Mouse (Mus musculus): ENCODE measurements around the gene Misp. TPM values are rescaled to one million over a fixed set of nuclear protein-coding genes. Genes with fewer than 3 reads are reported as not detected.

Misp gene
- total RNA-seq, 2 experiments from 2014 or later, result 0.33 to 0.78 TPM

- no peak for DNase-seq (ENCODE audit: low spot score in 2 of 2)
These were observed 512 bp upstream of the Misp start for GRCm38 (mm10) chr10:79820277-79820676.

DNA sequence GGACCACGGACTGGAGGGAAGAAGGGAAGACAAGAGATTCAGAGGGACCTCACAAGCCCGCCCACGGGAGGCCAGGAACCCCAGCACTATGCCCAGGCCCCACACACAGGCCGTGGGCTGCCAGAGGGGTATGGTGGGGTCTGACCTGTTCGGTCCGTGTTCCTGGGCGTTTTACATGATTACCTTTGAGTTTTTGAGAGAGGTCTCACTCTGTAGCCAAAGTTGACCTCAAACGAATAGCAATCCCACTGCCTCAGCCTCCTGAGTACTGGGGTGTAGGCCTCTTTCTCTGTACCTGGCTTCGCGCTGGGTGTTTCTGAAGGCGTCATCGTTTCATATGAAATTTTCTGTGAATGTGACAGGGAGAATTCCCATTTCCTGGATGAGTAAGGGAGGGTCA is 942 bp downstream of the Misp start:
- no peak for DNase-seq (ENCODE audit: low spot score in 2 of 2)

- no peak for DNase-seq (ENCODE audit: low spot score in 2 of 2)
These were observed 1.6 kb downstream of the Misp start for GRCm38 (mm10) chr10:79822372-79822771.

DNA sequence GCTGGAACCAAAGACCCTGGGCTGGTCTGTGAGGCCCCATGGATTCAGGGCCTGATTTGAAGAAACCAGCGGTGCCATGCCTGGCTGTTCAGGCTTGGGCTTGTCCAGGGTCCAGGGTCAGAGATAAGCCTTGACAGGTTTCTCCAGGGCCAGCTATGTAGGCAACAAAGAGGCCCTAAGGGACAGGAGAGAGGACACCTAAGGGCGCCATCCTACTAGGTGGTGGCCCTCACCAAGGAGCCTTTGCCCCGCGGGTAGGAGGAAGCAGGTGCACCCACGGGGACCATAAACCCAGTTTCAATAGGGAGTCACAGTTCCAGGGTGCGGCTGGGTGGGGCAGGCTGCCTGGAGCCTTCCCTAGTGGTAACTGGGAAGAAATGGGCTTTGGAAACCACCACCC is 2.2 kb downstream of the Misp start:
- DNase-seq (ENCODE audit: low spot score in 2 of 2), result no peak

DNA sequence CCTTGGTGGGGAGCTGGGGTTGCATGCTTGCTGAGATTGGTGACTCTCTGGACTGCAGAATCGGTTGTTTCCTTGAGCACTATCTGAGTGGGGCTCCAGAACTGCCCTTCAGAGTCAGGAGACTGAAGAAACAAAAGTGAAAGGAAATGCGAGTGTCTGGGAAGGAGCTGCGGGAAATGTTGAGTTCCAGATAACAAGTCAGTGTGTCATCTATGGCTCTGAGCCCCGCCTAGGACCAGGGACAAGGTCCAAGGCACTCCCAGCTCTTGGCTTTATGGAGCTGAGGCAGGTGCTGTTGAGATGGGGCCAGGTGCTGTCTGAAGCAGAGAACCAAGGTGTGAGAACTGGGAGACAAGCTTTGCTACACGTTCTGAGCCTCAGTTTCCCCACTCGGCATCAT is 3.6 kb downstream of the Misp start:
- no peak for DNase-seq (ENCODE audit: low spot score in 2 of 2)

DNA sequence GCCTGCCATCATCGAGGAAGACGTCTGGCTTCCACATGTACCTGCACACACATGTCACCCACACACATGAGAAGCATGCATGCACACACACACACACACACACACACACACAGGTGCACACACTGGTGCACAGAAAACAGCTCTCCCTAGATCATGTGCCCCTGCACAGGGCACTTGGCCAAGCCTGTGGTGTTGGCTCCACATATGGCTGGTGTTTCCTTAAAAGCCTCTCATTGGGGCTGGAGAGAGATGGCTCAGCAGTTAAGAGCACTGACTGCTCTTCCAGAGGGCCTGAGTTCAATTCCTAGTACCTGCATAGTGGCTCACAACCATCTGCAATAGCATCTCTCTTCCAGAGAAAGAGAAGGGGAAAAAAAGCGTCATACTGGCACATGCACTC is 10.8 kb downstream of the Misp start:
- DNase-seq (ENCODE audit: low spot score in 2 of 2), result no peak

- no peak for DNase-seq (ENCODE audit: low spot score in 2 of 2)
These were observed 11.4 kb downstream of the Misp start for GRCm38 (mm10) chr10:79832026-79832785.

- DNase-seq (ENCODE audit: low spot score in 2 of 2), result no peak
These were observed 12.0 kb downstream of the Misp start for GRCm38 (mm10) chr10:79832786-79833181.

DNA sequence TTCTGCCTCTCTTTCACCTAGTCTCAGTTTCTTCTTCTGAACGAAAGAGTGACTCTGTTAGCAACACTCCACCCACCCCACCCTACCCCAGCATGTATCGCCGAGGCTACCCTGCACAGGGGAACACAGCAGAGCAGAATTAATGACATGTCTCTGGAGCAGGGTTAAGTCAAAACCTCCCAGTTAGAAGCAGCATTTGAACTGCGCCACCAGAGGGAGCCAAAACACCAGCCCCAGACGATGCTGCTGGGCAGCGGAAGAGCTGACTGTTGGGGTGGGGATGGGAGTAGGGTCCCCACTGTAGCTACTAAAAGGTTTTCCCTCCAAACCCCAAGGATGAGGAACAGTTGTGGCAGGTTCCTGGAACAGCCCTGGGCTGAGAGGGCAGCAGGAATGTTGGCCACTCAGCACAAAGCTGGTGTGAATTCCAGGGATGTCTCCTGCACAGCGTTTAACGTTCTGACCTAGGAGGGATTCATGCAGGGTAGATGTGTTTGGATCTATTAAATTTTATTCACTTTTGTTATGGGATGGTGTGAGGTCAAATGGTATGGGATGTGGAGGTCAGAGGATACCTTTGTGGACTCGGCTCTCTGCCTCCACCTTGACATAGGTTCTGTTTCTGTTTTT is 14.1 kb downstream of the Misp start:
- peak; percentile 87 for DNase-seq (ENCODE audit: low spot score in 2 of 2)

DNA sequence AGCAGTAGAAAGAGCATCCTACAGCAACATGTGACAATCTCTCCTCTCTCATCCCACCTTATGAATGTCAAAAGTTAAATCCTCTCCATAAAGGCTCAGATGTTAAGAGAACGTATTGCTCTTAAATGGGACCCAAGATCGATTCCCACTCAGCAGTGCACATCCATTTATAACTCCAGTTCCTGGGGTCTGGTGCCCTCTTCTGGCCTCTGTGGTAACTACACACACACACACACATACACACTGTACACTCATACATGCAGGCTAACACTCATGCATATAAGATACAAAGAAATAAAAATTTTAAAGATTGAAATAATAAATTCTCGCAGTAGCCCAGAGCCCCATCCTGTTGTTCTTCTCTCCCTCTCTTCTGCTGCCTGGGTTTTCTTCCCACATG is 16.1 kb downstream of the Misp start:
- no peak for DNase-seq (ENCODE audit: low spot score in 2 of 2)

DNA sequence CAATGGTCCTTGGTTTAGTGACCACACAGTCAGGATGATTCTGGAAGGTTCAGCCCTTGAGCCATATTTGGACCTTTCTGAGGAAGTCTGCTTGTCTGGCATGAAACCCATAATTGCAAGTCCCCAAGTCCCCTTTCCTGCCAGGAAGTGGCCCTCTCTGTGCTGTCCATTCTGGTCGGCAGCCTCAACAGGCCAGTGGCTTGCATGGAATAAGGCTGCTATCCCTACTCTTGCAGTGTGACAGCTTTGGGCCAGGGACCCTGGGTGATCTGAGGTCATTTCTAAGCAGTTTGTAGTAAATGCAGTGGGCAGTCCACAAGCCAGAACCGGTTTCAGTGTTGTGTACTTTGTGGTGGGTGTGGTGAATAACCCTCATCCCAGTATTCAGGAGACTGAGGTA is 17.4 kb downstream of the Misp start:
- DNase-seq (ENCODE audit: low spot score in 2 of 2), result no peak

DNA sequence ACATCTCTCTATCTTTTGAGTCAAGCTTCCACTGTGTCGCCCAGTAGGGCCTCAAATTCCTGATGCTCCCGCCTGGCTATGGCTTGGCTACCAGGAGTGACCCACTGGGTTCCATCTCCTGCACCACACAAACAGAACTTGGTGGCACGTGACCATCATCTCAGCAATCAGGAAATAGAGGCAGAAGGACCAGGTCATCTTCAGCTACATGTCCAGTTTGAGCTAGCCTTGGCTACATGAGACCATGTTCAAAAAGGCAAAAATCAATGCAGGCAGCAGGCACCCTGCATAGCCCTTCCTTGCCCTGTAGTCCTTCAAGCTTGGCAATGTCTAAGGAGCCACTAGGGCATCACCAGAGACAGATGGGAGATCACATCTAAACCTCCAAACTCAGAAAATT is 19.3 kb downstream of the Misp start:
- no peak for DNase-seq (ENCODE audit: low spot score in 2 of 2)

- peak in 1 of 2 experiments; percentile 55 for DNase-seq (ENCODE audit: low spot score in 2 of 2)
These were observed 20.1 kb downstream of the Misp start for GRCm38 (mm10) chr10:79840644-79841551.

DNA sequence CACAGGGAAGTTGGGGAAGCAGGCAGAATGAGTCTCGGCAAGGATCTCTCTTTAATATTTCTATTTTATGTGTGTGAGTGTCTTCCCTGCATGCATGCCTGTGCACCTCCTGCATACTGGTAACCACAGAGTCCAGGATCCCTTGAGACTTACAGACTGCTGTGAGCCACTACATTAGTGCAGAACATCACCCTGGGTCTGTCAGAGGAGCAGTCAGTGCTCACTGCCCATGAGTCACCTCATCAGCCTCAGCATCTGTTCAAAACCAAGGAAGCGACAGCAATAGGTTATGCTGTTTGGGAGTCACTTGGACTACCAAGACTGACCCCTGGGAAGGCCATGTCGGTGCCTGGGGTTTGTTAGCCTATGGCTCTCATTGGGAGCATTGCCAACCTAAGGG is 21.5 kb downstream of the Misp start:
- DNase-seq (ENCODE audit: low spot score in 2 of 2), result no peak

GRCm38 (mm10) chr10:79843476-79843875 is 22.7 kb downstream of the Misp start:
- no peak for DNase-seq (ENCODE audit: low spot score in 2 of 2)

- DNase-seq (ENCODE audit: low spot score in 2 of 2), result no peak
These were observed 25.8 kb downstream of the Misp start for GRCm38 (mm10) chr10:79846553-79846952.

DNA sequence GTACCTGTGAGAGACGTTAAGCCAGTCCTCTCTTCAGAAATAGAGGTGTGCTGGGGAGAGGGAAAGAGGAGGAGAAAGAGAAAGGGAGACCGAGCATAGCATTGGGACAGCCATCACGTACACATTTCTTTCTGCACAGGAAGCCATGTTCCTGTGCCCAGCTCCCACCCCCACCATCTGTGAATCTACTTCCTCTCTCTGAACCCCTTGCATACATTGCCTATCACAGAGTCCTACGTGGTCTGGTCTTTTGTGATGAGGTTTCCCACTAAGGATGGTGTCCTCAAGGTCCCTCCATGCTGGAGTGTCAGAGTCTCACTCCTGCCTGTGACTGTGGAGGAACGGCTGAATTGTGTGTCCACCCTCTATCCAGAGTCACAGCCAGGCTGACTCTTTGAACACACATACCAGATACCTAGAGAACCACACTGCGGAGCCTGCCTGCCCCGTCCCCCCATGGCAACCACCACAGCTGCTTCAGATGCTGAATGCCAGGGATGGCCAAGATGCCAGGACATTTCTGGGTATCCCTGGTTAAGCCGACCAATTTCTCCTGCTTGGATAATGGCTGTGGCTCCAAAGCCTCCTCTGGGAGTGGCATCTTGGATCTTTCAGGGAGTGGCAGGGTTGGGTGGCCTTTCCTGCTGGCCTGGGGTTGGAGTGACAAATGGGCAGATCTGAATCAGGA is 29.3 kb downstream of the Misp start:
- no peak for DNase-seq (ENCODE audit: low spot score in 2 of 2)

DNA sequence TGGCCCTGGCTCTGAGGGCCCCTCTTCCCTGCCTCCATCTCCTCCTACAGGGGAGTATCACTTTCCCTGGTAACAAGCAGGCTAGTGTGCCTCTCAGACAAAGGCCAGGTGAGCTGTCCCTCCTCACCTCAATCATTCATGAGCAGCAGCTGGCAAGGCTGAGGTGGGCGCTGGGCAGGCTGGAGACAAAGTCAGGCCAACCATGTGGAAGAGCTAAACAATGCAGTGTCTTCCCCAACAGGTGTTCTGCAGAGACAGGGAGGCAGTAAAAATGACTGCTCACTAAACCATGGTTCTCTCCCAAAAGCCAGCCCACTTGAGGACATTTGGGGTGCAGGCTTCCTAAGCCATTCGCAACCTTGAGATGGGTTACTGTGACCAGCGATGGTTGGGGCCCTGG is 30.9 kb downstream of the Misp start:
- no peak for DNase-seq (ENCODE audit: low spot score in 2 of 2)

GRCm38 (mm10) chr10:79852107-79852789 is 31.5 kb downstream of the Misp start:
- DNase-seq (ENCODE audit: low spot score in 2 of 2), result no peak

- no peak for DNase-seq (ENCODE audit: low spot score in 2 of 2)
These were observed 32.0 kb downstream of the Misp start for GRCm38 (mm10) chr10:79852827-79853226.

DNA sequence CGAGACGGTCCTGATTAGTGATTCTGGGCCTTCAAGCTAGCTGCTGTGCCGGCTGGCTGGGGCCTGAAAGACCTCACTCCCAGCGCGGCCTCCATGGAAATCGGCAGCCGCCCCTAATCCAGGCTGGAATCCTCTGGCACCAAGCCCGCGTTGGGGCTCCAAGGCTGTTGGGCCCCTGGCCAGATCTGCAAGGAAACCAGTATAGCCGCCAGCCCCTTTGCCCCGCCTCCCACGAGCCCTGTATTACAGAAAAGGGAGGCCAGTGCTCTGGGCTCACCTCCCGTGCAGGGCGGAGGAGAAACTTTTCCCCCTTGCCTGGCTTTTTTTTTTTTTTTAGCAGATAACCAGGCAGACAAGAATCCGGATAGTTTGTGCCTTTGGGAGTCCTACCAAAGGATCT is 32.6 kb downstream of the Misp start:
- peak; percentile 96 to 97 for DNase-seq (ENCODE audit: low spot score in 2 of 2)

Data from layer of hippocampus, postnatal 10 days (tissue).